26 mouse cellular contexts compared by ENCODE assay signal in the genomic region with DNA sequence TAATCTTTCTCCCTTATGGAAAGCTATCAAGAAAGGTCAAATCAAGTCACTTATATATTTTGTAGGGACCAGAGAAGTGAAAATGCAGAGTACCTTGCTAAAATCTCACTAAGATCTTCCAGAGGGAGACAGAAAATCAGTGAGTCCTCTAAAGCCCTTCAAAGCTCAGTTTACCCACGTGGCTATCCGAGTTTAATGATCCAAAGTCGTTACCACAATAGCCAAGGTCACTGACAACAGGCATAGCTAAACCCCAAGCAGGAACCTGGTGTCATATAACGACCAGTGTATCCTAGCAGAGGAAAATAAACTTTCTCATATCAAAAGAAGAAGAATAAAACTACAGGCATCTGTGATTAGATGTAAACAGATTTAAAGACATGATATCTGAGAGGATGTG. TPM values are rescaled to one million over a fixed set of nuclear protein-coding genes. Genes with fewer than 3 reads are reported as not detected.
"Had no signal": no experiment of that assay in that cellular context is flagged by ENCODE, and none has a peak within 500 bp of the region (broad histone marks: within the 10 kb centered on the region; RNA-seq: fewer than 3 reads in every experiment).

No protein-coding gene starts in this region.

- ATAC-seq: liver, postnatal 0 days; lung, postnatal 0 days; midbrain, embryonic 13.5 days had no signal

- H3K9me3 ChIP-seq: liver, embryonic 15.5 days; lung, embryonic 15.5 days; midbrain, embryonic 13.5 days; midbrain, embryonic 15.5 days; neural tube, embryonic 13.5 days; stomach, embryonic 15.5 days had no signal

- H3K4me2 ChIP-seq: liver, embryonic 15.5 days; lung, embryonic 15.5 days; midbrain, embryonic 11.5 days; midbrain, embryonic 13.5 days; stomach, embryonic 15.5 days had no signal

- H3K27me3 ChIP-seq: liver, embryonic 15.5 days; lung, embryonic 15.5 days; megakaryocyte, embryonic 14.5 days; midbrain, embryonic 13.5 days; midbrain, embryonic 15.5 days; neural tube, embryonic 13.5 days; stomach, embryonic 15.5 days had no signal

- H3K27ac ChIP-seq: liver, embryonic 15.5 days; lung, embryonic 15.5 days; macrophage; midbrain, embryonic 13.5 days; midbrain, embryonic 15.5 days; neural tube, embryonic 13.5 days; stomach, embryonic 15.5 days; stomach, postnatal 0 days had no signal

- H3K4me1 ChIP-seq: liver, embryonic 15.5 days; lung, embryonic 15.5 days; megakaryocyte, embryonic 14.5 days; midbrain, embryonic 13.5 days; stomach, embryonic 15.5 days had no signal

- H3K9ac ChIP-seq: liver, embryonic 15.5 days; liver, postnatal 0 days; lung, embryonic 15.5 days; midbrain, embryonic 13.5 days; midbrain, embryonic 15.5 days; stomach, embryonic 15.5 days had no signal

- DNase-seq: liver, postnatal 0 days; lung, adult 2 months; lung, postnatal 14 days; lung, postnatal 36 days; right cerebral cortex, postnatal 14 days; thymus, adult 2 months; thymus, postnatal 25 days; thymus, postnatal 4 days had no signal

- H3K4me3 ChIP-seq: liver, embryonic 15.5 days; lung, embryonic 15.5 days; megakaryocyte, embryonic 14.5 days; midbrain, embryonic 13.5 days; midbrain, embryonic 15.5 days; neural tube, embryonic 13.5 days; stomach, embryonic 15.5 days had no signal

- H3K36me3 ChIP-seq: liver, embryonic 15.5 days; lung, embryonic 15.5 days; midbrain, embryonic 13.5 days; midbrain, embryonic 15.5 days; neural tube, embryonic 13.5 days; stomach, embryonic 15.5 days had no signal

RNA-seq across cellular contexts. Expression of gene Taar2, which starts 0.8 kb away (rescaled TPM):
- total RNA-seq: megakaryocyte progenitor cell, adult 5-6 weeks; midbrain, postnatal 0 days; monocyte, adult 5-6 weeks had no signal
- polyA plus RNA-seq: liver, embryonic 15.5 days; liver, postnatal 0 days; lung, embryonic 15.5 days; macrophage; midbrain, embryonic 11.5 days; midbrain, embryonic 13.5 days; midbrain, postnatal 0 days; neural tube, embryonic 11.5 days; spleen, adult 2 months; stomach, embryonic 15.5 days; stomach, postnatal 0 days; testis, adult 2 months; thymus, adult 2 months; urinary bladder, adult 2 months had no signal

RNA-seq across cellular contexts. Expression of gene Taar3, which starts 11.7 kb away (rescaled TPM):
- total RNA-seq: megakaryocyte progenitor cell, adult 5-6 weeks; midbrain, postnatal 0 days; monocyte, adult 5-6 weeks had no signal
- polyA plus RNA-seq: liver, embryonic 15.5 days; liver, postnatal 0 days; lung, adult 2 months; lung, embryonic 15.5 days; lung, postnatal 0 days; macrophage; midbrain, embryonic 11.5 days; midbrain, embryonic 13.5 days; midbrain, embryonic 15.5 days; midbrain, postnatal 0 days; neural tube, embryonic 11.5 days; neural tube, embryonic 13.5 days; spleen, adult 2 months; stomach, embryonic 15.5 days; stomach, postnatal 0 days; testis, adult 2 months; thymus, adult 2 months; urinary bladder, adult 2 months had no signal

RNA-seq across cellular contexts. Expression of gene Taar1, which starts 17.5 kb away (rescaled TPM):
- total RNA-seq: megakaryocyte progenitor cell, adult 5-6 weeks; midbrain, postnatal 0 days; monocyte, adult 5-6 weeks had no signal
- polyA plus RNA-seq: liver, embryonic 15.5 days; liver, postnatal 0 days; lung, adult 2 months; lung, embryonic 15.5 days; lung, postnatal 0 days; macrophage; midbrain, embryonic 11.5 days; midbrain, embryonic 13.5 days; midbrain, embryonic 15.5 days; midbrain, postnatal 0 days; neural tube, embryonic 11.5 days; neural tube, embryonic 13.5 days; spleen, adult 2 months; stomach, embryonic 15.5 days; stomach, postnatal 0 days; testis, adult 2 months; thymus, adult 2 months; urinary bladder, adult 2 months had no signal

RNA-seq across cellular contexts. Expression of gene Taar4, which starts 22.7 kb away (rescaled TPM):
- total RNA-seq: megakaryocyte progenitor cell, adult 5-6 weeks; midbrain, postnatal 0 days; monocyte, adult 5-6 weeks had no signal
- polyA plus RNA-seq: liver, embryonic 15.5 days; liver, postnatal 0 days; lung, adult 2 months; lung, embryonic 15.5 days; lung, postnatal 0 days; macrophage; midbrain, embryonic 11.5 days; midbrain, embryonic 13.5 days; midbrain, embryonic 15.5 days; neural tube, embryonic 11.5 days; neural tube, embryonic 13.5 days; spleen, adult 2 months; stomach, embryonic 15.5 days; stomach, postnatal 0 days; testis, adult 2 months; urinary bladder, adult 2 months had no signal

RNA-seq across cellular contexts. Expression of gene Taar5, which starts 32.9 kb away (rescaled TPM):
- total RNA-seq: megakaryocyte progenitor cell, adult 5-6 weeks; midbrain, postnatal 0 days; monocyte, adult 5-6 weeks had no signal
- polyA plus RNA-seq: liver, embryonic 15.5 days; liver, postnatal 0 days; lung, adult 2 months; lung, embryonic 15.5 days; lung, postnatal 0 days; macrophage; midbrain, embryonic 11.5 days; midbrain, embryonic 13.5 days; midbrain, embryonic 15.5 days; midbrain, postnatal 0 days; neural tube, embryonic 11.5 days; neural tube, embryonic 13.5 days; spleen, adult 2 months; stomach, embryonic 15.5 days; stomach, postnatal 0 days; testis, adult 2 months; thymus, adult 2 months; urinary bladder, adult 2 months had no signal
